Mouse (Mus musculus) bone marrow, adult 2 months (tissue): ENCODE measurements around the gene Mocs2.

Experiments used
- CTCF ChIP-seq: fragments of 200-500 bp; IDR thresholded peaks from 2 replicates; pipeline ENCODE4 v1.5.1; 2011; ENCODE audit warnings: low read length, control low read depth; ENCODE audit not compliant: control insufficient read depth, insufficient read depth
- POLR2A ChIP-seq: fragments of 200-500 bp; IDR thresholded peaks from 2 replicates; pipeline ENCODE4 v1.6.1; 2011; ENCODE audit warnings: low read depth, mild to moderate bottlenecking, control low read depth, low read length, borderline replicate concordance; ENCODE audit not compliant: control insufficient read depth

DNA sequence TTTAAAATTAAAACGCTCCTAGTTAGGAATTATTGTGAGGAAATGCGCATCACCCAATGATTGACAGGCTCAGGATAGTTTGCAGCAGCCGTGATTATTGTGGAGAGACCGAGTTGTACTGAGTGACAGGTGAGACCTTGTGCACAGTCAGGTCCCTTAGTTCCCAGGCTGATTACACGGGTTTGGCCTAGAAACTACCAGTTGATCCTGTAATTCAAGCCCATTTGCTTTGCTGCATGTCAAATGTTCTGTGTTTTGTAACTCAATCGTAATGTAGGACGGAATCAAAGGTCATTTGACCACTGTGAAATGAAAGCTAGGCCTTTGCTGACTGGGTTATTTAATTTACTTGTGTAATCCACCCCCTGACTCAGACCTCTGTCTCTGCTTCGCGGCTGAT, 477 bp downstream of the Mocs2 start:
- no peak for TF ChIP-seq POLR2A
- no peak for TF ChIP-seq CTCF
